Mouse (Mus musculus): Measurements from ENCODE around the gene Ankrd2.

Ankrd2 gene

GRCm38 (mm10) chr19:42005616-42006015, 30.2 kb upstream of the Ankrd2 start:
- ChIA-PET POLR2A (interaction anchor here (0.6 to 7.8 kb wide), 13 partner anchors 9 to 92 kb away, joined by 3 to 68 read pairs (median 4); no protein-coding TSS in a partner anchor), CTCF (interaction anchor here (0.6 to 5.2 kb wide), 9 partner anchors 17 to 103 kb away, joined by 3 to 21 read pairs (median 4); partner anchors contain the start of gene Ankrd2 (in 1 of the 4))

GRCm38 (mm10) chr19:42006568-42006967, 29.2 kb upstream of the Ankrd2 start:
- POLR2A ChIA-PET: interaction anchor here in 3 of 4 experiments (0.6 to 7.8 kb wide), 10 partner anchors 9 to 177 kb away, joined by 3 to 68 read pairs (median 10); no protein-coding TSS in a partner anchor
- CTCF ChIA-PET: interaction anchor here (0.6 to 5.2 kb wide), 10 partner anchors 9 to 29 kb away, joined by 3 to 21 read pairs (median 4); partner anchors contain the start of gene Ankrd2 (in 1 of the 4)

DNA sequence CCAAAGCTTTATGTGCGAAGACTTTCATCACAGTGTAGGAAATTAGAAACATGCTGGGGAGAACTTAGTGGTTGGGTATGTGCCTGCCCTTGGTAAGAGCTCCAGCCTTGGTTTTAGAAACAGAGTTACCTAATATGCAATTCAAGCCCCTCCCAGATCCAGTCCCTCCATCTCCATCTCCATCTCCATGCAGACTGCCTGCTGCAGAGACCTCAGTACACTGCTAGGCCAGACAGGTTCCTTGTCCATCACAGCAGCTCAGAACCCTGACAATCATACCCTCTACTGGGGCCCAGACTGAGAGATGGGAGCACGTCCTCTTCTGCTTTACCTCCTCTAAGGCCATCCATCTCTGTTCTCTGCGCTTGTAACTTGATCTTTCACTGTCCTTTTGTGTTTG, 27.2 kb upstream of the Ankrd2 start:
- POLR2A ChIA-PET: interaction anchor here in 3 of 4 experiments (0.6 to 7.8 kb wide), 16 partner anchors 8 to 532 kb away, joined by 3 to 68 read pairs (median 4); partner anchors contain the start of gene Pi4k2a (in 1 of the 3)
- CTCF ChIA-PET: interaction anchor here (0.8 to 5.2 kb wide), 7 partner anchors 11 to 245 kb away, joined by 3 to 21 read pairs (median 5); partner anchors contain the start of gene Ankrd2 (in 1 of the 4)

DNA sequence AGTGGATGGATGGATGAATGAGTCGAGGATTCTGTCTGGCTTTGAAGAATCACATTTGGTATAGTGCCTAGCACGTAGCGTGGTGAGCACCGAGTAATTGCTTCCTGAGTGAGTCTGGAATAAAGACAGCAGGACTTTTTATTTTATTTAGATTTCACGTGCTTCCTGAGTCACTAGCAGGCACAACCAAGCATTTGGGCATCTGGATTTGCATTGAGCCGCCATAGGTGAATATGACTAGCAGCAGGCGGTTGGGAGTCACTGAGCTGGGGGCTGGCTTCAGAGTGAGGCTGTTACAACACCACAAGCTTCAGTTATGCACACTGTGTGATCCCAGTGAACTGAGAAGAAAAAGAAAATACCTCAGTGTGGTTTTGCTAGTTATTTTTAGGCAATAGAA, 26.7 kb upstream of the Ankrd2 start:
- CTCF ChIA-PET: interaction anchor here (0.7 to 5.2 kb wide), 6 partner anchors 17 to 245 kb away, joined by 3 to 21 read pairs (median 4); partner anchors contain the start of gene Ankrd2 (in 1 of the 4)
- POLR2A ChIA-PET: interaction anchor here in 3 of 4 experiments (0.8 to 7.8 kb wide), 7 partner anchors 8 to 57 kb away, joined by 3 to 68 read pairs (median 3); no protein-coding TSS in a partner anchor

GRCm38 (mm10) chr19:42010436-42010835, 25.4 kb upstream of the Ankrd2 start:
- ChIA-PET POLR2A (interaction anchor here in 2 of 4 experiments (0.6 to 7.8 kb wide), 7 partner anchors 9 to 266 kb away, joined by 3 to 68 read pairs (median 4); no protein-coding TSS in a partner anchor), CTCF (interaction anchor here (0.6 to 5.2 kb wide), 6 partner anchors 12 to 142 kb away, joined by 3 to 21 read pairs (median 4); no protein-coding TSS in a partner anchor)

DNA sequence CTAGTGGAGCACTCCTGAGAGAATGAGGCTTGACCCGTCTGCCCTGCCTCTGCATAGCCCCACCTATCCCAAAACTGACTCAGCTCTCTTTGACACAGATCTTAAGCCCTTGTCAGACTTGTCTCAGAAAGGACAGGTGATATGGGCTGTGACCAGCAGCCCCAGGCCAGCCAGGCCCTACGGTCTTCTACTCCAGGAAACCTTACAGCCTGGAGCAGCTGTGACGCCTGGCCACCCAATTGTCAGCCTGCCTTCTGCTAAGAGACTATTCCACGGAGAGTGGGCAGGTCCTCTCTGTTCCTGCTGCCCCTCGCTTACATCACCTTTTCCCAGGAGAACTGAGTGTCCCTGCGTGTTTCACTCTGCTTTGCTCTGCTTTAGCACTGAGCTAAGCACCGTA, 24.7 kb upstream of the Ankrd2 start:
- ChIA-PET POLR2A (interaction anchor here in 2 of 4 experiments (0.5 to 7.8 kb wide), 11 partner anchors 10 to 674 kb away, joined by 3 to 68 read pairs (median 4); no protein-coding TSS in a partner anchor), CTCF (interaction anchor here (0.6 to 2.2 kb wide), 5 partner anchors 11 to 141 kb away, joined by 3 to 10 read pairs (median 3); no protein-coding TSS in a partner anchor)

DNA sequence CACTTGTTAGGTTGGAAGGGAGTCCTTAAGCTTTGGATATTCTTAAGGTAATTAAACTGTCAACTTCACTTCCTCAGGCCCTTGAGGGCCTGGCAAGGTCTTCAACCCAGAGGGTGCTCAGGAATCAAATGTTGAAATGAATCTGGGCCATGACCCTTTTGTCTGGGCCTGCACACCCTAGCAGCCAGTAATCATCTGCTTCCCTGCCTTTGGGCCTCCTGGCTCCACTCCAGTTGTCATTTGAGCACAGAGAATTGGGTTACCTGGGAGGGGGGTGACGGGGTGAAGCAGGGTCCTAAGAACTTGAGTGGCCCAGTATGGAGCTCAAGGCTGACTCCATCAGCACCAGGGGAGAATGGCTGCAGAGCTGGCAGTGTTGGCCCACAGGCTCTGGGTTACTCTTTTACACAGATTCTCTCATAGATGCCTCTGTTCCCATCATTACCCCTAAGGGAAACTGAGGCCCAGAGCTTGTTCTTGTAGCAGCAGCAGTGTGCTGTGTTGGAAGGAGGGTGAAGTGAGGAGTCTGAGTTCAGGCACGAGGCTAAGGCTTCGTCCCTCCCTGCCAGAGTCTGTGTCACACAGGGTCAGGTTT, 21.5 kb upstream of the Ankrd2 start:
- POLR2A ChIA-PET: interaction anchor here in 3 of 4 experiments (0.6 to 3.8 kb wide), 6 partner anchors 9 to 20 kb away, joined by 3 to 15 read pairs (median 4); no protein-coding TSS in a partner anchor

GRCm38 (mm10) chr19:42015001-42015400, 20.8 kb upstream of the Ankrd2 start:
- CTCF ChIA-PET: interaction anchor here (0.6 to 3.7 kb wide), 11 partner anchors 9 to 90 kb away, joined by 3 to 21 read pairs (median 3); partner anchors contain the start of gene Ankrd2 (in 1 of the 4)
- POLR2A ChIA-PET: interaction anchor here in 2 of 4 experiments (0.6 to 3.8 kb wide), 6 partner anchors 9 to 551 kb away, joined by 3 to 15 read pairs (median 4); partner anchors contain the start of gene Ubtd1 (in 1 of the 2)

More for the DNA sequence above, 21.5 kb upstream of the Ankrd2 start:
- CTCF ChIA-PET: interaction anchor here in 2 of 4 experiments (1.1 to 3.7 kb wide), 4 partner anchors 9 to 90 kb away, joined by 3 to 21 read pairs (median 8); no protein-coding TSS in a partner anchor

- CTCF ChIA-PET: interaction anchor here (1.1 to 3.7 kb wide), 7 partner anchors 10 to 19 kb away, joined by 3 to 21 read pairs (median 8); partner anchors contain the start of gene Ankrd2 (in 1 of the 4)
- POLR2A ChIA-PET: interaction anchor here in 3 of 4 experiments (0.8 to 3.8 kb wide), 13 partner anchors 8 to 104 kb away, joined by 3 to 15 read pairs (median 3); partner anchors contain the start of genes Hoga1 (in 1 of the 3) and Ubtd1 (in 1 of the 3)
These were observed 19.5 kb upstream of the Ankrd2 start for GRCm38 (mm10) chr19:42016251-42016650.

GRCm38 (mm10) chr19:42016840-42017239, 19.0 kb upstream of the Ankrd2 start:
- ChIA-PET CTCF (interaction anchor here (0.6 to 2.5 kb wide), 8 partner anchors 9 to 1635 kb away, joined by 3 to 13 read pairs (median 5); partner anchors contain the start of gene Ankrd2 (in 1 of the 4)), POLR2A (interaction anchor here in 3 of 4 experiments (0.8 to 3.8 kb wide), 17 partner anchors 9 to 104 kb away, joined by 3 to 15 read pairs (median 3); partner anchors contain the start of genes Hoga1 (in 1 of the 3), Pi4k2a (in 1 of the 3) and Ubtd1 (in 1 of the 3))

DNA sequence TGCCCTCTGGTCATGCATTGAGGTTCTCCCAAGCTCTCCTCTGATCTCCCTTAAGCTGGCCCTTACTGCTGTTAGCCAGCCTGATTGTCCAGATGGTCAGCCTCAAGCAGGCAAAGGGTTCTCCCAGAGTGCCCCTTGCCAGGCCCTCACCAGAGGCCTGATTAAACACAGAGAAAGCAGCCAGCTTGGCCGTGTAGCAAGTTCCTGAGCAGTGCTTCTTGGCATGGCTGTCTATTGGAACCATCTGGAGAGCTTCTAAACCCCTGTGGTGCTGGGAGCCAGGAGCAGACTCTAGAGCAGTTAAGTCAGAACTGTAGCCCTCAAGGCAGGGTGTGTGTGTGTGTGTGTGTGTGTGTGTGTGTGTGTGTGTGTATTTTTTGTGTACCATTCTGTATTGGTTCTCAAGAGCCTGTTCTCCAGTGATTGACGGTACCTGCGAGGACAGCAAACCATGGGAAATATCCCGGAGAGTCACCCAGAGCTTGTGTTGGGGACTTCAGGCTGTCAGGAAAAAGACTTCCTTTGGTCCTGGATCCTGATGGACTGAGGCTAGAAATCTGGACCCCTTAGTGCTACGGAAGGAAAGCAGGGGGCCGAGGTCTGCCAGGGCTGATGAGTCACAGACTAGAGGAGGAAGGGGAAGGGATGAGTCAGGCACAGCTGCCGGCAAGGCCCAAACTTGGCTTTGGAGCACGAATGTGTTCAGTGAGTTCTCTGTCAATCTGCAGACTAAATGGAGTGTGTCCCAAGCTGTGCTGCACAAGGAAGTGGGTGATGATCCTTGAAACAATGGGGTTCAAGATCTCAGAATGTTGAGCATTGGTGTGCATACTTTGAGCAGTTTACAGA, 18.2 kb upstream of the Ankrd2 start:
- ChIA-PET POLR2A (interaction anchor here in 3 of 4 experiments (0.6 to 3.8 kb wide), 16 partner anchors 8 to 105 kb away, joined by 3 to 15 read pairs (median 4); partner anchors contain the start of genes Pi4k2a (in 2 of the 3), Hoga1 (in 1 of the 3) and Ubtd1 (in 1 of the 3)), CTCF (interaction anchor here (0.6 to 2.5 kb wide), 9 partner anchors 8 to 1634 kb away, joined by 3 to 13 read pairs (median 4); partner anchors contain the start of gene Ankrd2 (in 1 of the 4))

DNA sequence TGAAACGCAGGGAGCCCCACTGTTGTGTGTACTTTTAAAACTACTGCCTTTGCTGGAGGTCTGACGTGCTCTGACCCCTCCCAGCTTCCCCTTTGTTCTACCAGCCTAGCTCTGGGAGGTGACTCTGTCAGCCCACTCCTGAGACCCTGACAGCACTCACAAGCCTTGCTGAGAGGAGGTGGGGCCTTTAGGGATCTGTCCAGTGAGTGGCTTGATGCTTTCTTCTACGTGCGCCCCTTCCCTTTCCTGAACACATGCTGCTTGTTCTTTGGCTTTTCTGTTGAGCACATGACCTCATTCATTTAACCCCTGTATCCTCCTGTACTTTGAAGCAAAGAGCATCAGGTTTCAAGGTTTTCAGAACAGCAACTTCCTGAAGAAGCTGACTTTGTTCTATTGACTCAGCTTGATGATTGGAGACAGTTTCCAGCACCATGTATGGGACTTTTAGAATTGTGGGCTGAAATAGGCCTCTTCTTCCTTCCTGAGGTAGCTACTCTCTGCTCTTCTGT, 16.7 kb upstream of the Ankrd2 start:
- ChIA-PET CTCF (interaction anchor here in 2 of 4 experiments (0.6 to 1.6 kb wide), 6 partner anchors 11 to 1467 kb away, joined by 3 to 5 read pairs (median 3); partner anchors contain the start of gene Ankrd2 (in 1 of the 2)), POLR2A (interaction anchor here in 3 of 4 experiments (0.6 to 2.0 kb wide), 14 partner anchors 11 to 133 kb away, joined by 3 to 6 read pairs (median 3); partner anchors contain the start of genes Exosc1 (in 1 of the 3), Pgam1 (in 1 of the 3), Ubtd1 (in 1 of the 3) and Zdhhc16 (in 1 of the 3))

- CTCF ChIA-PET: interaction anchor here in 3 of 4 experiments (0.6 to 5.6 kb wide), 10 partner anchors 10 to 130 kb away, joined by 3 to 57 read pairs (median 3); partner anchors contain the start of genes Ankrd2 (in 2 of the 3) and Ubtd1 (in 1 of the 3)
These were observed 13.9 kb upstream of the Ankrd2 start for GRCm38 (mm10) chr19:42021681-42022541.

GRCm38 (mm10) chr19:42022542-42022848, 13.3 kb upstream of the Ankrd2 start:
- ChIA-PET POLR2A (interaction anchor here in 3 of 4 experiments (0.5 to 6.2 kb wide), 42 partner anchors 9 to 638 kb away, joined by 3 to 43 read pairs (median 6); partner anchors contain the start of genes Ankrd2 (in 2 of the 3), Mms19 (in 2 of the 3), Pi4k2a (in 2 of the 3) and Ubtd1 (in 2 of the 3)), CTCF (interaction anchor here in 3 of 4 experiments (1.0 to 5.6 kb wide), 8 partner anchors 9 to 130 kb away, joined by 3 to 57 read pairs (median 3); partner anchors contain the start of genes Ankrd2 (in 2 of the 3) and Ubtd1 (in 1 of the 3))

More at GRCm38 (mm10) chr19:42021681-42022541, 13.9 kb upstream of the Ankrd2 start:
- POLR2A ChIA-PET: interaction anchor here in 3 of 4 experiments (0.5 to 6.2 kb wide), 43 partner anchors 9 to 638 kb away, joined by 3 to 43 read pairs (median 6); partner anchors contain the start of genes Pi4k2a (in 3 of the 3), Ankrd2 (in 2 of the 3), Mms19 (in 2 of the 3) and Ubtd1 (in 2 of the 3)

DNA sequence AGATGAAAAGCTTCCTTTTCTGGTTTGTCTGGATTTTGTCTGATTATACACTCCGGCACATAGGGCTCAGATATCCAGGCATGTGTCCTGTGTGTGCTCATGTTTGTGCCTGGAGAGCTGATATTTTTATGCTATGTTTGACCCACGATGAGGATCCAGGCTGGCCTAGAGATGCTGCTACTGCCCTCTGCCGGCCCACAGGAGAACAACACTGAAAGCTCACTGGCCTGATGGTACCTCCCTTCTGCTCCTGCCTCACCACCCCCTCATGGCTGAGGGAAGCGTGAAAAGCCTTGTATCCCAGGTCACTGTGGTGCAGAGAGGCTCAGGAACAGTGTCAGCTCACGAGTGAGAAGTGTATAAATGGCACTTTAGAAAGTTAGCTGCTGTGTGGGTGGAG, 9.6 kb upstream of the Ankrd2 start:
- ChIA-PET CTCF (interaction anchor here (0.5 to 5.6 kb wide), 115 partner anchors 9 to 1266 kb away, joined by 3 to 57 read pairs (median 4); partner anchors contain the start of genes Ankrd2 (in 4 of the 4), Hoga1 (in 4 of the 4), Exosc1 (in 2 of the 4) and Pi4k2a (in 2 of the 4)), POLR2A (interaction anchor here (0.6 to 6.2 kb wide), 33 partner anchors 9 to 1644 kb away, joined by 3 to 36 read pairs (median 4); partner anchors contain the start of genes Ankrd2 (in 3 of the 4), Hoga1 (in 2 of the 4), Mms19 (in 1 of the 4) and Pi4k2a (in 1 of the 4))

All from embryonic stem cell, embryonic (primary cell).